Mouse (Mus musculus) spleen, adult 2 months (tissue): ENCODE results near the gene Vps37c.

Source experiments
- CTCF ChIP-seq: fragments of 200-500 bp; IDR thresholded peaks from 2 replicates; pipeline ENCODE4 v1.5.1; 2011; ENCODE audit warnings: mild to moderate bottlenecking, inconsistent platforms; ENCODE audit not compliant: insufficient read depth, insufficient read length, insufficient replicate concordance; ENCODE audit errors: extremely low read depth
- POLR2A ChIP-seq: fragments of 200-500 bp; IDR thresholded peaks from 2 replicates; pipeline ENCODE4 v1.6.1; 2011; ENCODE audit warnings: low read depth, low read length, inconsistent platforms

- no peak for TF ChIP-seq POLR2A
- no peak for TF ChIP-seq CTCF
Observed at GRCm38 (mm10) chr19:10715476-10715875, 26.9 kb downstream of the Vps37c start.
